Mouse (Mus musculus) liver, adult 2 months (tissue): ENCODE data around the gene Kif6.

Experiments used
- CTCF ChIP-seq: fragments of 200-500 bp; IDR thresholded peaks from 2 replicates; pipeline ENCODE4 v1.5.1; 2011; ENCODE audit warnings: low read depth, low read length, control low read depth
- POLR2A ChIP-seq: fragments of 200-500 bp; IDR thresholded peaks from 2 replicates; pipeline ENCODE4 v1.6.1; 2011; ENCODE audit warnings: low read length, control low read depth; ENCODE audit not compliant: insufficient read depth; ENCODE audit errors: extremely low read depth

GRCm38 (mm10) chr17:49936214-49936613 lies 321.3 kb downstream of the Kif6 start:
- TF ChIP-seq CTCF: no peak
- no peak for TF ChIP-seq POLR2A
